Mouse (Mus musculus) effector memory CD4-positive, alpha-beta T cell, adult 5 months (primary cell): ENCODE data around the gene Iqsec2. TPM values are rescaled to one million over a fixed set of nuclear protein-coding genes. Genes with fewer than 3 reads are reported as not detected.

ENCODE experiments used
- polyA plus RNA-seq: library from polyadenylated mRNA; unstranded; fragments of 100-300 nt; shearing (Covaris generic); gene quantifications from one replicate; pipeline ENCODE4 v1.2.1, GENCODE M21; 2017

The Iqsec2 gene
- not detected for polyA plus RNA-seq

GRCm38 (mm10) chrX:152143941-152144741, at the start of gene Iqsec2:
Iqsec2 (plus strand) TSS chrX:152144268.

GRCm38 (mm10) chrX:152232781-152233763, 89.0 kb downstream of the Iqsec2 start, which contains the start of gene Kdm5c:
Kdm5c (plus strand) TSS chrX:152233020.

Other genes starting within 250 kb of the Iqsec2 start
- gene Hsd17b10, start 142.4 kb upstream of the Iqsec2 start, polyA plus RNA-seq = 49.7 TPM
- 1.2 TPM for gene Ribc1, start 128.0 kb upstream of the Iqsec2 start, polyA plus RNA-seq
- gene Smc1a, start 127.8 kb upstream of the Iqsec2 start, polyA plus RNA-seq = 62.0 TPM
- gene Kdm5c, start 88.8 kb downstream of the Iqsec2 start, polyA plus RNA-seq = 51.0 TPM
- 13.4 TPM for gene Kantr, start 183.2 kb downstream of the Iqsec2 start, polyA plus RNA-seq
- 48.4 TPM for gene Tspyl2, start 198.2 kb downstream of the Iqsec2 start, polyA plus RNA-seq
- not detected for gene Gpr173, start 224.4 kb downstream of the Iqsec2 start, polyA plus RNA-seq